In the genomic region with DNA sequence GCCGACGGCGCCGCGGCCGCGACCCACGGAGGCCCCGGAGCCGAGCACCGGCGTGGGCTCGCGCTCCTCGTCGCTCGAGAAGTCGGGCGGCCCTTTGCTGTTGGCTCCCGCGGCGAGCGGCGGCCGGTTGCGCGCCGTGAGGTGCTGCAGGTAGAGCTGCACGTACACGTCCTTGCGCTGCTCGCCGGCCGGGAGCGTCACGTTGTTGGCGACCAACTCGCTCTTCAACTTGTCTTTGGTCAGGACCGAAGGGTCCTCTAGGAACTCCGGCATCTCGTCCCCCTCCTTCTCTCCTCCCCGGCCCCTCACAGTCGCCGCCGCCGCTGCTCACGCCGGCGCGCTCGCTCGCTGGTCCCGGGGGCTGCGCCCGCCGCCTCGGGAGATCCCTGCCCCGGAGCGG, we compare ENCODE assay signal across 8 mouse cellular contexts. TPM values are rescaled to one million over a fixed set of nuclear protein-coding genes. Genes with fewer than 3 reads are reported as not detected.
DNase-seq lines count a peak whose midpoint lies in the region; ATAC-seq and TF ChIP-seq lines count a peak whose summit lies in the region.

No protein-coding gene starts in this region.

- peaks cover 9 to 14% of the 10 kb centered on the region in 2 experiments for H3K4me1 ChIP-seq in MEL (ENCODE audit: control insufficient read depth in 1 of 2, insufficient read depth in 2 of 2, low read length in 2 of 2)
- no peaks in the 10 kb centered on the region; the same call in 1 of the 2 replicates for H3K4me1 ChIP-seq in cortical plate, adult 2 months (ENCODE audit: control insufficient read depth, insufficient read depth, low read length)
- H3K4me1 ChIP-seq in intestine, embryonic 15.5 days (replicated peaks): peaks cover 11% of the 10 kb centered on the region
- peaks cover 14% of the 10 kb centered on the region for H3K4me1 ChIP-seq in midbrain, embryonic 11.5 days (ENCODE audit: control insufficient read depth, insufficient read depth, low read length)

- TF ChIP-seq CTCF in left cerebral cortex, adult 2 months (IDR thresholded peaks at IDR 0.05): no peak
- no peak for TF ChIP-seq CTCF in MEL (IDR thresholded peaks at IDR 0.05 in 2 of 3, conservative IDR thresholded peaks at IDR 0.05 in 1 of 3; ENCODE audit: control insufficient read depth in 1 of 3, insufficient read depth in 1 of 3, low read depth in 2 of 3, low read length in 3 of 3, poor library complexity in 1 of 3, severe bottlenecking in 1 of 3)
- TF ChIP-seq CTCF in cortical plate, adult 2 months (IDR thresholded peaks at IDR 0.05; ENCODE audit: extremely low read depth, insufficient read depth, low read length): no peak

- peak overlapping the region; percentile 95 for H3K27ac ChIP-seq in left cerebral cortex, adult 2 months
- H3K27ac ChIP-seq in MEL (ENCODE audit: control insufficient read depth, low read depth, low read length): peak overlapping the region; percentile 84
- H3K27ac ChIP-seq in cortical plate, adult 2 months (ENCODE audit: insufficient read depth, low read length): peak overlapping the region; percentile 96
- H3K27ac ChIP-seq in intestine, embryonic 15.5 days: peak overlapping the region; percentile 100
- H3K27ac ChIP-seq in midbrain, embryonic 11.5 days (ENCODE audit: low read depth, low read length): peak overlapping the region; percentile 99

- no peak for DNase-seq in left cerebral cortex, adult 2 months (ENCODE audit: extremely low spot score in 1 of 2, low spot score in 2 of 2)
- DNase-seq in left cerebral cortex, adult 9 months (ENCODE audit: low spot score in 2 of 2): no peak
- peak; percentile 64 for DNase-seq in MEL (ENCODE audit: low read depth, low spot score)
- peak; percentile 93 for DNase-seq in midbrain, embryonic 11.5 days (ENCODE audit: low spot score, missing footprints)
- DNase-seq in gastrocnemius, postnatal 10 days: no peak

- peaks cover 0 to 30% of the 10 kb centered on the region in 2 experiments; a peak in 2 of 4 replicates for H3K36me3 ChIP-seq in MEL (ENCODE audit: control insufficient read depth in 1 of 2, insufficient read depth in 2 of 2, low read length in 2 of 2)
- no peaks in the 10 kb centered on the region for H3K36me3 ChIP-seq in intestine, embryonic 15.5 days
- H3K36me3 ChIP-seq in midbrain, embryonic 11.5 days (ENCODE audit: control insufficient read depth, insufficient read depth, low read length): no peaks in the 10 kb centered on the region

- no peaks in the 10 kb centered on the region for H3K9me3 ChIP-seq in MEL (replicated peaks; ENCODE audit: insufficient read depth, low read length)
- H3K9me3 ChIP-seq in intestine, embryonic 15.5 days: no peaks in the 10 kb centered on the region
- no peaks in the 10 kb centered on the region for H3K9me3 ChIP-seq in midbrain, embryonic 11.5 days (ENCODE audit: control insufficient read depth, low read length)

- H3K27me3 ChIP-seq in MEL (ENCODE audit: control insufficient read depth in 1 of 2, insufficient read depth in 2 of 2, low read length in 2 of 2): no peaks in the 10 kb centered on the region
- H3K27me3 ChIP-seq in intestine, embryonic 15.5 days (replicated peaks): no peaks in the 10 kb centered on the region
- H3K27me3 ChIP-seq in midbrain, embryonic 11.5 days (ENCODE audit: control insufficient read depth, insufficient read depth, low read length): no peaks in the 10 kb centered on the region

- TF ChIP-seq RAD21 in MEL (IDR thresholded peaks at IDR 0.05; ENCODE audit: low read depth, low read length): no peak

- TF ChIP-seq POLR2A in MEL (IDR thresholded peaks at IDR 0.05; ENCODE audit: control insufficient read depth in 1 of 2, insufficient read depth in 1 of 2, low read depth in 1 of 2, low read length in 2 of 2, poor library complexity in 1 of 2): no peak; a peak in 1 of 4 replicates
- TF ChIP-seq POLR2A in cortical plate, adult 2 months (IDR thresholded peaks at IDR 0.05; ENCODE audit: extremely low read depth, insufficient read depth, low read length): no peak

- intact Hi-C loops in left cerebral cortex, adult 2 months (cut with DNase I): loop anchor here (1.0 to 2.0 kb wide), 2 partner anchors 16 to 66 kb away; no protein-coding TSS in a partner anchor

- no peak for TF ChIP-seq EP300 in MEL (IDR thresholded peaks at IDR 0.05; ENCODE audit: low read depth in 1 of 2, low read length in 2 of 2)

- peak overlapping the region; percentile 96 for H3K4me3 ChIP-seq in left cerebral cortex, adult 2 months
- H3K4me3 ChIP-seq in MEL (ENCODE audit: control insufficient read depth in 1 of 2, insufficient read depth in 1 of 2, low read depth in 2 of 2, low read length in 2 of 2): peak overlapping the region; percentile 78 to 83
- peak overlapping the region; percentile 80 for H3K4me3 ChIP-seq in cortical plate, adult 2 months (ENCODE audit: insufficient read depth, low read length)
- H3K4me3 ChIP-seq in intestine, embryonic 15.5 days (replicated peaks): peak overlapping the region; percentile 93
- peak overlapping the region; percentile 97 for H3K4me3 ChIP-seq in midbrain, embryonic 11.5 days (ENCODE audit: low read depth, low read length)

- H3K4me2 ChIP-seq in intestine, embryonic 15.5 days (replicated peaks): peak overlapping the region; percentile 49
- peak overlapping the region; percentile 73 for H3K4me2 ChIP-seq in midbrain, embryonic 11.5 days

- ATAC-seq in intestine, embryonic 15.5 days: peak; percentile 54
- peak; percentile 66 for ATAC-seq in midbrain, embryonic 11.5 days (ENCODE audit: low FRiP score)
- ATAC-seq in erythroid progenitor cell, adult 5-6 weeks (replicated peaks; ENCODE audit: low FRiP score, poor library complexity, severe bottlenecking): no peak

- WGBS in intestine, embryonic 15.5 days: under 1% methylated on average over 58 of the region's 59 CpGs
- WGBS in midbrain, embryonic 11.5 days: 0% methylated on average over 48 of the region's 59 CpGs

- H3K79me2 ChIP-seq in MEL (ENCODE audit: control insufficient read depth, insufficient read depth, low read length, poor library complexity): peaks cover 54% of the 10 kb centered on the region

- H3K9ac ChIP-seq in MEL (ENCODE audit: control insufficient read depth, low read depth, low read length, poor library complexity, severe bottlenecking): peak overlapping the region; percentile 98
- peak overlapping the region; percentile 100 for H3K9ac ChIP-seq in intestine, embryonic 15.5 days
- peak overlapping the region; percentile 100 for H3K9ac ChIP-seq in midbrain, embryonic 11.5 days (ENCODE audit: low read length)

TF ChIP-seq in MEL, 35 proteins besides CTCF, POLR2A, EP300 and RAD21:
- TF ChIP-seq SIN3A (IDR thresholded peaks at IDR 0.05; ENCODE audit: low read length) (no peak), TBP (IDR thresholded peaks at IDR 0.05; ENCODE audit: low read depth, low read length) (no peak), ZNF384 (IDR thresholded peaks at IDR 0.05; ENCODE audit: low read depth, low read length) (no peak), MXI1 (IDR thresholded peaks at IDR 0.05; ENCODE audit: low read depth, low read length) (no peak), RCOR1 (IDR thresholded peaks at IDR 0.05; ENCODE audit: low read depth, low read length) (no peak), ZKSCAN1 (IDR thresholded peaks at IDR 0.05; ENCODE audit: low read depth, low read length) (no peak), GATA1 (IDR thresholded peaks at IDR 0.05; ENCODE audit: low read depth, low read length) (no peak), UBTF (IDR thresholded peaks at IDR 0.05; ENCODE audit: borderline replicate concordance, insufficient read depth, low read depth, low read length) (no peak), BHLHE40 (IDR thresholded peaks at IDR 0.05; ENCODE audit: borderline replicate concordance, low read depth, low read length) (no peak), ZC3H11A (IDR thresholded peaks at IDR 0.05; ENCODE audit: low read depth, low read length) (no peak)

RNA-seq across cellular contexts. Expression of a gene that starts 10.1 kb away (rescaled TPM):
- 10 to 100 TPM; 40.4 to 40.6 TPM for total RNA-seq in left cerebral cortex, adult 2 months (2021)
- total RNA-seq in MEL (2012; rRNA removed): 211 and 225 TPM in 2 replicates
- polyA plus RNA-seq in MEL (2012; ENCODE audit: insufficient read depth in 1 of 2, insufficient read length in 2 of 2, low read depth in 1 of 2, low replicate concordance in 2 of 2, missing spikeins in 1 of 2): 100 to 1,000 TPM; 215 to 219 TPM
- 32.5 and 32.8 TPM in 2 replicates for polyA plus RNA-seq in cortical plate, adult 2 months (2012; rRNA removed)
- 165 and 209 TPM in 2 replicates for polyA plus RNA-seq in intestine, embryonic 15.5 days (2015; fragmentation: Nextera tagmentation; extraction: Ambion mirVana)
- polyA plus RNA-seq in midbrain, embryonic 11.5 days (2014; fragmentation: Nextera tagmentation; extraction: Ambion mirVana): 339 and 388 TPM in 2 replicates
- 941 and 1,232 TPM in 2 replicates for total RNA-seq in erythroid progenitor cell, adult 5-6 weeks (2015; ENCODE audit: low replicate concordance)
- 1,337 and 1,570 TPM in 2 replicates for total RNA-seq in erythroid progenitor cell, adult 5-6 weeks (2017; ENCODE audit: low replicate concordance)
- total RNA-seq in gastrocnemius, postnatal 10 days (2021): 100 to 1,000 TPM in 1 of 2 experiments, 10 to 100 TPM in 1; 84.2 to 106 TPM

RNA-seq across cellular contexts. Expression of a gene that starts 47.2 kb away (rescaled TPM):
- total RNA-seq in left cerebral cortex, adult 2 months (2021): 100 to 1,000 TPM; 501 to 539 TPM
- total RNA-seq in MEL (2012; rRNA removed): 497 and 556 TPM in 2 replicates
- 100 to 1,000 TPM; 368 to 868 TPM for polyA plus RNA-seq in MEL (2012; ENCODE audit: insufficient read depth in 1 of 2, insufficient read length in 2 of 2, low read depth in 1 of 2, low replicate concordance in 2 of 2, missing spikeins in 1 of 2)
- polyA plus RNA-seq in cortical plate, adult 2 months (2012; rRNA removed): 598 and 611 TPM in 2 replicates
- 611 and 651 TPM in 2 replicates for polyA plus RNA-seq in intestine, embryonic 15.5 days (2015; fragmentation: Nextera tagmentation; extraction: Ambion mirVana)
- 391 and 404 TPM in 2 replicates for polyA plus RNA-seq in midbrain, embryonic 11.5 days (2014; fragmentation: Nextera tagmentation; extraction: Ambion mirVana)
- total RNA-seq in erythroid progenitor cell, adult 5-6 weeks (2015; ENCODE audit: low replicate concordance): 175 and 210 TPM in 2 replicates
- 51.1 and 72.6 TPM in 2 replicates for total RNA-seq in erythroid progenitor cell, adult 5-6 weeks (2017; ENCODE audit: low replicate concordance)
- 100 to 1,000 TPM; 776 to 917 TPM for total RNA-seq in gastrocnemius, postnatal 10 days (2021)

Comparison
In these comparisons a context has a peak if more than half of its experiments do, and no peak if none do; other contexts are left out.
1. DNase-seq: peak in MEL (single experiment) and midbrain, embryonic 11.5 days (single experiment); none in left cerebral cortex, adult 2 months (0 of 2), left cerebral cortex, adult 9 months (0 of 2) and gastrocnemius, postnatal 10 days (single experiment).
2. Peak in every context shown above with its lines, with median percentiles within 50 percentile points of each other: H3K27ac ChIP-seq, H3K4me3 ChIP-seq and H3K9ac ChIP-seq.